Mouse (Mus musculus) E14TG2a.4 (cell line): ENCODE measurements at regions not wholly inside any gene's neighbourhood (a gene's known extent, or its start where the extent isn't known, plus 50 kb on each side); places are given as distances from the start of the nearest gene placed in this dataset.

ENCODE experiments used
- CTCF ChIP-seq: conservative IDR thresholded peaks from 2 replicates; pipeline ENCODE4 v1.5.1; 2014; ENCODE audit warnings: low read length
- NANOG ChIP-seq: IDR thresholded peaks from 2 replicates; pipeline ENCODE4 v1.6.1; 2014; ENCODE audit warnings: borderline replicate concordance, low read length, mixed read lengths

DNA sequence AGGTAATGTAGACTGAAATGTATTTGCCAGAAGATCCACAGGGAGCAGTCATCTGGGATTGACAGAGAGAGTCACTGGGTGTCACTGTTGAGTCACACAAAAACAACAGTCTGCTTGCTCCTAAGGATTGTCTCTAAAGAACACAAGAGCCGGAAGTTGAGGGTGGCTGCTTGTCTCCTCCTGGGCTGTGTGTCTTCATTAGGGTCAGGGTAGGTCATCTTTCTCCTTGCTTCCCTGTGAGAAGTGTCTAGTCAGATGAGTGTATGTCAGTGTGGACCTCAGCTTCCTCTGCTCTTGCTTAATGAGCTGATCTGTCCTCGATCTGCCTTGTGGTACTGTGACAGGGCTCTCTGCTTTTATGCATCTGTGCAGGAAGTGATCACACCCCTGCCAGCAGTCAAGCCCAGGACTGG is 931.3 kb downstream of the Brinp1 start:
- 0 out of 2 replicates have a peak, but pooled peaks have one; percentile 6 for TF ChIP-seq CTCF
- no peak for TF ChIP-seq NANOG
